Mouse (Mus musculus): ENCODE data around the gene Dlg5.

The Dlg5 gene

GRCm38 (mm10) chr14:24245177-24246081, at the start of gene Dlg5:
Gene Dlg5 (minus strand): TSS chr14:24245920.
- peak; percentile 82 for DNase-seq (ENCODE audit: low spot score)

GRCm38 (mm10) chr14:24293631-24294030, 47.9 kb upstream of the Dlg5 start:
- DNase-seq (ENCODE audit: low spot score), result no peak

GRCm38 (mm10) chr14:24292914-24293313, 47.2 kb upstream of the Dlg5 start, which contains the start of gene E330034G19Rik:
Gene E330034G19Rik (plus strand): TSS chr14:24293214.
- no peak for DNase-seq (ENCODE audit: low spot score)

GRCm38 (mm10) chr14:24290726-24291125, 45.0 kb upstream of the Dlg5 start:
- no peak for DNase-seq (ENCODE audit: low spot score)

- DNase-seq (ENCODE audit: low spot score), result no peak
Observed at GRCm38 (mm10) chr14:24286136-24286535, 40.4 kb upstream of the Dlg5 start.

GRCm38 (mm10) chr14:24282276-24282675, 36.6 kb upstream of the Dlg5 start:
- no peak for DNase-seq (ENCODE audit: low spot score)

GRCm38 (mm10) chr14:24281278-24281677, 35.6 kb upstream of the Dlg5 start:
- DNase-seq (ENCODE audit: low spot score), result no peak

- DNase-seq (ENCODE audit: low spot score), result no peak
Observed at GRCm38 (mm10) chr14:24275534-24275933, 29.8 kb upstream of the Dlg5 start.

- no peak for DNase-seq (ENCODE audit: low spot score)
Observed at GRCm38 (mm10) chr14:24273575-24273974, 27.9 kb upstream of the Dlg5 start.

GRCm38 (mm10) chr14:24269571-24269970, 23.9 kb upstream of the Dlg5 start:
- DNase-seq (ENCODE audit: low spot score), result no peak

GRCm38 (mm10) chr14:24262915-24263314, 17.2 kb upstream of the Dlg5 start:
- peak; percentile 10 for DNase-seq (ENCODE audit: low spot score)

- DNase-seq (ENCODE audit: low spot score), result no peak
Observed at GRCm38 (mm10) chr14:24262382-24262781, 16.7 kb upstream of the Dlg5 start.

GRCm38 (mm10) chr14:24260391-24260790, 14.7 kb upstream of the Dlg5 start:
- DNase-seq (ENCODE audit: low spot score), result no peak

GRCm38 (mm10) chr14:24255956-24256355, 10.2 kb upstream of the Dlg5 start:
- DNase-seq (ENCODE audit: low spot score), result no peak

GRCm38 (mm10) chr14:24253611-24254202, 8.0 kb upstream of the Dlg5 start:
- DNase-seq (ENCODE audit: low spot score), result peak; percentile 73

GRCm38 (mm10) chr14:24251326-24251725, 5.6 kb upstream of the Dlg5 start:
- no peak for DNase-seq (ENCODE audit: low spot score)

GRCm38 (mm10) chr14:24249926-24250325, 4.2 kb upstream of the Dlg5 start:
- no peak for DNase-seq (ENCODE audit: low spot score)

- DNase-seq (ENCODE audit: low spot score), result peak; percentile 73
Observed at GRCm38 (mm10) chr14:24244330-24245176, 1.2 kb downstream of the Dlg5 start.

GRCm38 (mm10) chr14:24242016-24242415, 3.7 kb downstream of the Dlg5 start:
- DNase-seq (ENCODE audit: low spot score), result no peak

GRCm38 (mm10) chr14:24240831-24241230, 4.9 kb downstream of the Dlg5 start:
- DNase-seq (ENCODE audit: low spot score), result no peak

- no peak for DNase-seq (ENCODE audit: low spot score)
Observed at GRCm38 (mm10) chr14:24239651-24240050, 6.1 kb downstream of the Dlg5 start.

GRCm38 (mm10) chr14:24235954-24236353, 9.8 kb downstream of the Dlg5 start:
- no peak for DNase-seq (ENCODE audit: low spot score)

Data from yolk sac, embryonic 10.5 days (tissue).